Mouse (Mus musculus): Measurements from ENCODE around the gene RPS10-NUDT3. TPM values are rescaled to one million over a fixed set of nuclear protein-coding genes. Genes with fewer than 3 reads are reported as not detected.
A peak's percentile ranks its signal among the peaks of the same experiment; 100 is the strongest.

The RPS10-NUDT3 gene
- polyA plus RNA-seq (2016; fragmentation: Nextera tagmentation; extraction: Ambion mirVana), result not detected in 2 replicates

DNA sequence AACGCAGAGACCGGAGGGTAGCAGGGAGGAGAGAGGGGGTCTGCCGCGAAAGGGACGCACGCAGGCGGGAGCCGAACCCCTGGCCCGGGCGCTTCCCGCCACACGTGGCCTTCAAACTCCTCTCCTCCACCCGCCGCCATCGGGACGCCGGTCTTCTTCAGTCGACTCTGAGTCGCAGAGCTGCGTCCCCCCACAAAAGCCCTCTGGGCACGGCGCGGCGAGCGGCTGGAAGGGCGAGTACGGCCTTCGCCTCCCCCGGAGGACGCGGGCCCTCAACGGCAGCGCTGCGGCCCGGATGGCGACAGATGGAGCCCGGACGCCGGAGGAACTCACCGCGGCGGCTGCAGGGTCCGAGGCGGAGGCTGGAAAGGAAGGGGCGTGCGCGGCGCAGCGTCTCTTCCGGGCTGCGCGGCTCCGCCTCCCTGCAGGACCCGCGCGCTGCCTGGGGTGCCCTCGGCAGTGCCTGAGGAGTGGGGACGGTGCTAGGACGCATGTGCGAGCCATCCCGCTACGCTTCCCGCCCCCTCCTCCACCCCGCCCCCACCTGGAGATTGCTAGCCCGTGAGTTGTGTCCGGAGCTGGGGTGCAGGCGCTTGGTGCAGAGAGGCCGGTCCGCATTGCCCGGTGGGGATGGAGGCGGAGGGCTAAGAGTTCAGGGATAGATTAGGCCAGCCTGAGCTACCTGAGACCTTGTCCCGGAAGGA lies at the start of gene RPS10-NUDT3:
Gene RPS10-NUDT3, minus strand, starts transcription at position 352 of the 704 bp plus-strand sequence.
- Histone ChIP-seq H3K4me1 (replicated peaks) (peaks cover 41% of the 10 kb centered on the region), H3K4me3 (peak within 1 kb of the TSS; percentile 99), H3K4me2 (peak within 1 kb of the TSS; percentile 96), H3K9me3 (replicated peaks) (no peaks in the 10 kb centered on the region), H3K36me3 (peaks cover 39% of the 10 kb centered on the region), H3K9ac (peak within 1 kb of the TSS; percentile 99), H3K27me3 (replicated peaks) (no peaks in the 10 kb centered on the region), H3K27ac (ENCODE audit: poor library complexity, severe bottlenecking) (peak within 1 kb of the TSS; percentile 95)
- under 1% methylated on average over 57 of the region's 72 CpGs for WGBS
- peak; percentile 94 for ATAC-seq (ENCODE audit: insufficient number of reproducible peaks, low FRiP score)

DNA sequence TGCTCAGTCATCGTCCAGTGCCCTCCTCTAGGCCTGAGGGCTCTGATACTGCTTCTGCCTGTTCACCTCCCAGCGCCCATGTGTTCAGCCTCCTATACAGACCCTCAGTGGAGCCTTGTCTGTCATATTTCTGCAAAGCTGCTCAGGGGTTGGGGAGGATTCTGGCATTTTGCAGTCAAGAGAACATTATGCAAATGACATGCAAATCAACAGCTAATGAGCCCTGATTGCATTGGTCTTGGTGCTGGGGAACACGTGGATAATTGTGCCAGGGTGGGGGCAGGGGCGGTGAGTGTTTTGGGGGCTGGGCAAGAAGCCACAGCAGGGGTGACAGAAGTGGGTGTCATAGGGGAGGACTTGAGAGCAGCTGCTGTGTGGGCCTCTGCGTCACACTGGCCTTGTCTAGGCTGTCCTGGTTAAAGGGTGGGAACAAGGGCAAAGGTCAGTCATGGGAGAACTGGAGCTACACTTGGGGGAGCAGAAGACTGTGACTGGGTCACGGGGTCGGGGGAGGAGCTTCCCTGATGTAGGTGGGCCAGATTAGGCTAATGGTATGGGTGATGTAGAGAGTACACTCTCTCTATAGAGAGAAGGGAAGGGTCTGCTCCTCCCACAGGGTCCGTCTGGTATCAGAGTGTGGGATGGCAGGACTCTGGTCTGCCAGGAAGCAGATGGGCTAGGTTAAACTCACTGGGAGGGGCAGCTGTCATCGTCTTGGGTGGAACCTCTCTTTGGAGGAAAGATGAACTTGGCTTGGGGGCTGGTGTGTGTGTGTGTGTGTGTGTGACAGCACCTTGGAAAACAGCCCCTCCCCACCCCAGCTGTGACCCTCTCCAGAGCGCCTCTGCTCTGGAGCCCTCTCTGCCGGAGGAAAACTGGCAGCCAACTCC lies 44.1 kb upstream of the RPS10-NUDT3 start:
- H3K4me3 ChIP-seq, result no peak overlapping the region
- H3K27ac ChIP-seq (ENCODE audit: poor library complexity, severe bottlenecking), result no peak overlapping the region
- H3K27me3 ChIP-seq (replicated peaks), result peaks cover 17% of the 10 kb centered on the region
- H3K9me3 ChIP-seq (replicated peaks), result no peaks in the 10 kb centered on the region; the same call in 1 of the 2 replicates
- H3K4me1 ChIP-seq (replicated peaks), result peaks cover 13% of the 10 kb centered on the region
- H3K36me3 ChIP-seq, result no peaks in the 10 kb centered on the region
- WGBS, result 40% methylated on average over 11 of the region's 11 CpGs
- ATAC-seq (ENCODE audit: insufficient number of reproducible peaks, low FRiP score), result peak; percentile 51; the same call in 1 of the 2 replicates
- no peak overlapping the region for H3K9ac ChIP-seq
- no peak overlapping the region for H3K4me2 ChIP-seq

GRCm38 (mm10) chr17:27677756-27678155 lies 42.7 kb upstream of the RPS10-NUDT3 start:
- no peak overlapping the region for H3K9ac ChIP-seq
- no peak overlapping the region for H3K4me3 ChIP-seq
- H3K9me3 ChIP-seq (replicated peaks), result no peaks in the 10 kb centered on the region; the same call in 1 of the 2 replicates
- H3K4me2 ChIP-seq, result no peak overlapping the region
- 76% methylated on average over 5 of the region's 5 CpGs for WGBS
- no peaks in the 10 kb centered on the region for H3K36me3 ChIP-seq
- H3K27ac ChIP-seq (ENCODE audit: poor library complexity, severe bottlenecking), result no peak overlapping the region
- ATAC-seq (ENCODE audit: insufficient number of reproducible peaks, low FRiP score), result no peak
- peaks cover 13% of the 10 kb centered on the region for H3K4me1 ChIP-seq (replicated peaks)
- H3K27me3 ChIP-seq (replicated peaks), result 0 out of 2 replicates have a peak, but pooled peaks cover 3% of the 10 kb centered on the region

- Histone ChIP-seq H3K27ac (ENCODE audit: poor library complexity, severe bottlenecking) (no peak overlapping the region), H3K4me3 (no peak overlapping the region), H3K4me2 (no peak overlapping the region), H3K9ac (no peak overlapping the region), H3K27me3 (replicated peaks) (no peaks in the 10 kb centered on the region), H3K36me3 (no peaks in the 10 kb centered on the region), H3K9me3 (replicated peaks) (no peaks in the 10 kb centered on the region; the same call in 1 of the 2 replicates), H3K4me1 (replicated peaks) (peaks cover 13% of the 10 kb centered on the region)
- WGBS, result 42% methylated on average over 7 of the region's 7 CpGs
- no peak for ATAC-seq (ENCODE audit: insufficient number of reproducible peaks, low FRiP score)
Observed at GRCm38 (mm10) chr17:27676270-27676669, 41.2 kb upstream of the RPS10-NUDT3 start.

DNA sequence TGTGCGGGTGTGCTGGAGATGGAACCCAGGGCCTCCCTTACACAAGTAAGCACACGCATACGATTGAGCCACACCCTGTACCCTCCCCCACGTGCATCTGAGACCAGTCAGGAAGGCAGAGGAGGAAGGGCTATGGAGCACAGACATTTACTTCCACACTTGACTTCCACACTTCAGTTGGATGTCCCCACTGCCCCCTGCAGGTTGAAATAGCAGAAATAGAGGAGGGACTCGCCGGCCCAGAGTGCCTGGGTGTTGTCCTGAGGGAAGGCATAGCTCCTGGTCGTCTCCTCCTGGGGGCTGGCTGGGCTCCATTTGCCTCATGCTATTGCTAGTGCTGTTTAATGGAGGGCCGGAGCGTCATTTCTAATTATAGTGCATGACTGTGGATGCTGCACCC lies 40.4 kb upstream of the RPS10-NUDT3 start:
- 57% methylated on average over 9 of the region's 9 CpGs for WGBS
- no peaks in the 10 kb centered on the region for H3K36me3 ChIP-seq
- H3K9me3 ChIP-seq (replicated peaks), result no peaks in the 10 kb centered on the region
- H3K27me3 ChIP-seq (replicated peaks), result no peaks in the 10 kb centered on the region
- H3K9ac ChIP-seq, result no peak overlapping the region
- H3K4me2 ChIP-seq, result no peak overlapping the region
- no peak overlapping the region for H3K27ac ChIP-seq (ENCODE audit: poor library complexity, severe bottlenecking)
- no peak for ATAC-seq (ENCODE audit: insufficient number of reproducible peaks, low FRiP score)
- H3K4me3 ChIP-seq, result no peak overlapping the region
- H3K4me1 ChIP-seq (replicated peaks), result peaks cover 13% of the 10 kb centered on the region

GRCm38 (mm10) chr17:27673945-27674344 lies 38.9 kb upstream of the RPS10-NUDT3 start:
- 85% methylated on average over 7 of the region's 7 CpGs for WGBS
- Histone ChIP-seq H3K9me3 (replicated peaks) (no peaks in the 10 kb centered on the region), H3K36me3 (no peaks in the 10 kb centered on the region), H3K4me1 (replicated peaks) (peaks cover under 1% of the 10 kb centered on the region; the same call in 1 of the 2 replicates), H3K27ac (ENCODE audit: poor library complexity, severe bottlenecking) (no peak overlapping the region), H3K4me3 (no peak overlapping the region), H3K9ac (no peak overlapping the region), H3K4me2 (no peak overlapping the region), H3K27me3 (replicated peaks) (no peaks in the 10 kb centered on the region)
- ATAC-seq (ENCODE audit: insufficient number of reproducible peaks, low FRiP score), result no peak

GRCm38 (mm10) chr17:27671720-27672119 lies 36.7 kb upstream of the RPS10-NUDT3 start:
- no peaks in the 10 kb centered on the region for H3K36me3 ChIP-seq
- no peaks in the 10 kb centered on the region for H3K27me3 ChIP-seq (replicated peaks)
- H3K4me3 ChIP-seq, result no peak overlapping the region
- WGBS, result 77% methylated on average over 6 of the region's 6 CpGs
- no peaks in the 10 kb centered on the region for H3K9me3 ChIP-seq (replicated peaks)
- ATAC-seq (ENCODE audit: insufficient number of reproducible peaks, low FRiP score), result no peak
- H3K4me2 ChIP-seq, result no peak overlapping the region
- no peak overlapping the region for H3K9ac ChIP-seq
- H3K4me1 ChIP-seq (replicated peaks), result no peaks in the 10 kb centered on the region; the same call in 1 of the 2 replicates
- H3K27ac ChIP-seq (ENCODE audit: poor library complexity, severe bottlenecking), result no peak overlapping the region

- Histone ChIP-seq H3K9me3 (replicated peaks) (peaks cover 10% of the 10 kb centered on the region), H3K27me3 (replicated peaks) (peaks cover 40% of the 10 kb centered on the region), H3K4me3 (no peak overlapping the region), H3K4me1 (replicated peaks) (peaks cover 16% of the 10 kb centered on the region), H3K27ac (ENCODE audit: poor library complexity, severe bottlenecking) (no peak overlapping the region), H3K36me3 (no peaks in the 10 kb centered on the region), H3K9ac (no peak overlapping the region), H3K4me2 (no peak overlapping the region)
- WGBS, result 61% methylated on average over 7 of the region's 7 CpGs
- no peak for ATAC-seq (ENCODE audit: insufficient number of reproducible peaks, low FRiP score)
Observed at GRCm38 (mm10) chr17:27658767-27659166, 23.7 kb upstream of the RPS10-NUDT3 start.

DNA sequence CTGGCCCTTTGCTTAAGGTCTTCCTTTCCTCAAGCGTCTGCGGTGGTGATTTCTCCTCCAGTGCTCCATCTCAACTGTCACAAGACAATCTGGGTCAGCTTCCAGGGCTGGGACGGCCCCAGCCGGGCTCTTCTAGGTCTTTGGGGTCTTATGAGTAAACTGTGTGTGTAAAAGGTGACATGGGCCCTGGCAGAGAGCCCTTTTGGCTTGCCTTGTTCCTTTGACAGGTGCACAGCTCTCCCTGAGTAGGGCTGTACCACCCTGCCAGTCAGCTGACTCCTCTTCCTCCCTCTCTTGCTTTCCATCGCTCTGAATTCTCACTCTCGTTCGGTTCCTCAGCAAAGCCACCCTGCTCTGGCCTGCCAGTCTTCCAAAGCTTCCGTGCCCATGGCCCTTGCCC lies 22.1 kb upstream of the RPS10-NUDT3 start:
- 73% methylated on average over 8 of the region's 8 CpGs for WGBS
- H3K9ac ChIP-seq, result no peak overlapping the region

DNA sequence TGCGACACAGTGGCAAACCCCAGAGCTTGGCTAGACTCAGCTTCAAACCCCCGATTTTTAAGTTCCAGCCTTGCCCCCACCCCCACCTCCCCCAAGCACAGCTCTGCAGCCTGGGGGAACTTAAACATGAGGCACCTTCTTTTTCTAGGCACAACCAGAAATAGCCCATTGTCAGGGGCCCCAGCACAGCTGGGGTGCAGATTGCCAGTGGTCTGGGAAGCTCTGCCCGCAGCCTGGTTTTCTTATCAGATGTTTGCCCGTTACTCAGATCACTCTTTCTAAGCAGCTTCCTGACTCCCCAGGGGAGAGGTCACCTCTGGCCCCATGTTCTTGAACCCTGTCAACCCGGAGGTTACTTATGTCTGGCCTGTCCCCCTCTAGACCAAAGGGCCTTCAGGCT lies 21.4 kb upstream of the RPS10-NUDT3 start:
- H3K4me3 ChIP-seq, result peak overlapping the region; percentile 56
- H3K36me3 ChIP-seq, result no peaks in the 10 kb centered on the region
- peaks cover 16% of the 10 kb centered on the region for H3K4me1 ChIP-seq (replicated peaks)
- H3K4me2 ChIP-seq, result peak overlapping the region; percentile 88
- no peak overlapping the region for H3K27ac ChIP-seq (ENCODE audit: poor library complexity, severe bottlenecking)
- H3K27me3 ChIP-seq (replicated peaks), result peaks cover 43% of the 10 kb centered on the region
- ATAC-seq (ENCODE audit: insufficient number of reproducible peaks, low FRiP score), result no peak
- peaks cover 13% of the 10 kb centered on the region for H3K9me3 ChIP-seq (replicated peaks)
- H3K9ac ChIP-seq, result no peak overlapping the region
- 6% methylated on average over 5 of the region's 5 CpGs for WGBS

More for the DNA sequence above, 22.1 kb upstream of the RPS10-NUDT3 start:
- Histone ChIP-seq H3K27ac (ENCODE audit: poor library complexity, severe bottlenecking) (no peak overlapping the region), H3K4me2 (no peak overlapping the region), H3K4me1 (replicated peaks) (peaks cover 16% of the 10 kb centered on the region), H3K27me3 (replicated peaks) (peaks cover 43% of the 10 kb centered on the region), H3K9me3 (replicated peaks) (peaks cover 13% of the 10 kb centered on the region), H3K4me3 (no peak overlapping the region), H3K36me3 (no peaks in the 10 kb centered on the region)
- ATAC-seq (ENCODE audit: insufficient number of reproducible peaks, low FRiP score), result no peak

- Histone ChIP-seq H3K4me1 (replicated peaks) (peaks cover 16% of the 10 kb centered on the region), H3K9ac (peak overlapping the region; percentile 61), H3K36me3 (no peaks in the 10 kb centered on the region), H3K9me3 (replicated peaks) (peaks cover 13% of the 10 kb centered on the region), H3K27ac (ENCODE audit: poor library complexity, severe bottlenecking) (no peak overlapping the region), H3K27me3 (replicated peaks) (peaks cover 43% of the 10 kb centered on the region), H3K4me2 (peak overlapping the region; percentile 88), H3K4me3 (peak overlapping the region; percentile 56)
- 2% methylated on average over 14 of the region's 14 CpGs for WGBS
- no peak for ATAC-seq (ENCODE audit: insufficient number of reproducible peaks, low FRiP score)
Observed at GRCm38 (mm10) chr17:27656011-27656399, 21.0 kb upstream of the RPS10-NUDT3 start.

All from heart, embryonic 12.5 days (tissue).